Mouse (Mus musculus) heart, postnatal 4 days (tissue): ENCODE results near the gene Slc16a11. TPM values are rescaled to one million over a fixed set of nuclear protein-coding genes. Genes with fewer than 3 reads are reported as not detected.
"Not testable (repeated sequence)": the region's sequence is repeated elsewhere in the genome, so short reads cannot be mapped to it uniquely, and the experiment has no call there.

Experiments used
- DNase-seq: peaks from one replicate; pipeline ENCODE4 v3.0.0; 2021
- total RNA-seq, 2 experiments: library from RNA; stranded (reverse); gene quantifications; 2 replicates each; pipeline ENCODE4 v1.2.3; 2021

Slc16a11 gene
- under 1 TPM in 1 of 2 experiments, not detected in 1; 0.43 TPM for total RNA-seq

- DNase-seq: no peak
Observed at GRCm38 (mm10) chr11:70212423-70212822, at the start of gene Slc16a11. Slc16a11 (plus strand) TSS chr11:70212752.

DNA sequence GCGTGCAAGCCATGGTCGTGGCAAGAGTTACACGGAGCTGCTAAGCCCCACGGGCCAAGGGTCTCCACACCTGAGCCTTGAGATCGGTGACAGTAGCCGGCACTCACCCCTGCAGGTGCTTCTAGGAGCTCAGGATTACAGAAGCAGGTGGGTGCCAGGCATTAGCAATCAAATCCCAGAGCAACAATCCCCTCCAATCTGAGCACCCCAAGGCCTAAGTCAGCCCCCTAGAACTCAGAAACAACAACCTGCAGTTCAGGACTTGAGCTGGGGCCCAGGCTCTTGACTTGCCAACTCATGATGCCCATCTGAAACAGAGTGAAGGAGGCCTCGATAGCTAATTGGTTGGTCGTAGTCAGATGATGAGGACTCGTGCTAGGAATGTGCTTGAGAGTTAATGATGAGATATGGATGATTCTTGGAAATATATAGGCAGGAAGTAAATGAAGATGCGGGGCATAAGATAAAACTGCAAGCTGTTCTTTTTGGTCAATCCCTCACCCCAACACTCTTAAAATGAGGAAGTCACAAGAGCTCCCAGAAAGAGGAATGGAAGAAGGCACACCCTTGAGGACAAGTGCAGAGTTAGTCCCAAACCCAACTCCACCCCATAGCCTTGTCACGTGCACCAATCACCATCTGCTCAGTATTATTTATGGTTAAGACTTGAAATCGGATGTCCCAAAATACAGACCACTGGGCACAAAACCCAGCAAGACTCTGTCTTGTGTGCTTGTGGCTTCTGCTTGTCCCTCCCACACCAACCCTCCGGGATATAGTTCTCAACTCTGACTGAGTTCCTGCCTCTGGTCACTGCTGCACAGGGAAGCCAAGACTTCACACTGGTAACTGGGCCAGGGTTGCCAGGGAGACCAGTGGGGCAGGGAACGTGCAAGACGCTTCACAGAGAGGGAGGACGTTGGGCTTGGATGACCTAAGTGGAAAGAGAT lies 46.3 kb upstream of the Slc16a11 start:
- DNase-seq: no peak

GRCm38 (mm10) chr11:70168136-70168535 lies 44.4 kb upstream of the Slc16a11 start:
- no peak for DNase-seq

DNA sequence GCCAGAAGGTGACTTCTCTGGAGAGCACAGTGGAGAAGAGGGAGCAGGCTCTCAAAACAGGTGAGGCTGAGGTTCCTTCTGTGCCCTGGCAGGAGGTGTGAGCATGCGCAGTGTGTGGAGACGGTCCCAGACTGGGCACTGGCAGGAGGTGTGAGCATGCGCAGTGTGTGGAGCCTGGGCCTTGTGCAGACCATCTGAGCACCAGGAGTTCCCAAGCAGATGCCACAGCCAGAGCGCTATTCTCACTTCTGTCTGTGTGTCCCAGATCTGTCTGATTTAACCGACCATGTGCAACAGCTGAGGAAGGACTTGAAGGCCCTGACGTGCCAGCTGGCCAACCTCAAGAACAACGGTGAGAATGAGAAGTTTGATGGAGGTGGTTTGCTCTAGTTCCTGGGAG lies 43.1 kb upstream of the Slc16a11 start:
- not testable (repeated sequence) for DNase-seq

- DNase-seq: no peak
Observed at GRCm38 (mm10) chr11:70170291-70170690, 42.3 kb upstream of the Slc16a11 start.

- no peak for DNase-seq
Observed at GRCm38 (mm10) chr11:70171181-70171580, 41.4 kb upstream of the Slc16a11 start.

DNA sequence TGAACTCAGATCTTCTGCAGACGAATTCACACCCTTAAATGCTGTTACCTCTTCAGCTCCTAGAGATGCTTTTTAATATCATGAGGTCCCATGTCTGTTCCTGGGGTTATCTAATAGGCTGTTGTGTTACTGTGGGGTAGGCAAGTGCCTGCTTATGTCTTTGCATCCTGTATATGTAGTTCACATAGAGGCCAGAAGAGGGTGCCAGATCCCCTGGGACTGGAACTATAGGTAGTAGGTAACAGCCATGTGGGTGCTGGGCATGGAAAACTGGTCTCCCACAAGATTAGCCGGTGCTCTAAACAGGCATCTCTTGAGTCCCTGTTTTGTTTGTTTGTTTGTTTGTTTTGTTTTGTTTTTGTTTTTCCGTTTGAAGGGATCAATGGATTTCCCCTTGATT lies 40.7 kb upstream of the Slc16a11 start:
- peak; percentile 27 for DNase-seq

DNA sequence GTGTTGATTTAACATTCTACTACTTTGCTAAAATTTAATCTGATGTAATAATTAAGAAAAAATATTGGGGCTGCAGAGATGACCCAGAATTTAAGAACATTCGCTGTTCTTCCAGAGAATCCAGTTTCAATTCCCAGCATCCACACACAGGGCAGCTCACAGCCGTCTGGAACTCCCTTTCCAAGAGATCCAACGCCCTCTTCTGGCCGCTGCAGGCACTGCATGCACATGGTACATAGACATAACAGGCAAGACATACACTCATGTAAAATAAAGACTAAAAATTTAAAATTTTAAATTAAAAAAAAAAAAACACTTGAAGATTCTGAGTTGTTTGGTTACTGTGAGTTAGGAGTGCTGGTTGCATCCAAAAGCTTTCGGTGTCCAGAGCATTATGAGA lies 40.3 kb upstream of the Slc16a11 start:
- no peak for DNase-seq

- DNase-seq: no peak
Observed at GRCm38 (mm10) chr11:70174491-70174890, 38.1 kb upstream of the Slc16a11 start.

- DNase-seq: peak; percentile 24
Observed at GRCm38 (mm10) chr11:70177647-70178046, 34.9 kb upstream of the Slc16a11 start.

DNA sequence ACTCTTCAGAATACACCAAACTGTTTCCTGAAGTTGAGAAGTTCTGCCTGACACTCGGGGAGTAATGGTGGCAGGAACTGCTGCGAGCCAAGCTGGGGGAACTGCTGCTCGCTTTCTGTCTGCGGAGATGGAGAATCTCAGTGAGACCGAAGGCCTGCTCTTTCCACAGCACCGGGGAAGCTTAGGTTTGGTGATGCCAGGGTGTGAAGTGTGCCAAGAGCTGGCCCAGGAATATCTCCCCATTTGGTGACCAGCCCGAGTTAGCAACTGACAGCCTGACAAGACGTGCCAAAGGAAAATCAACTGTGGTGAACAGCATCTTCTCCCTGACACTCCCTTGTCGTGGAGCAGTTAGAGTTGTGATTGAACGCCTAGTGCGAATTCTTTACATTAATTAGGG lies 34.2 kb upstream of the Slc16a11 start:
- DNase-seq: no peak

DNA sequence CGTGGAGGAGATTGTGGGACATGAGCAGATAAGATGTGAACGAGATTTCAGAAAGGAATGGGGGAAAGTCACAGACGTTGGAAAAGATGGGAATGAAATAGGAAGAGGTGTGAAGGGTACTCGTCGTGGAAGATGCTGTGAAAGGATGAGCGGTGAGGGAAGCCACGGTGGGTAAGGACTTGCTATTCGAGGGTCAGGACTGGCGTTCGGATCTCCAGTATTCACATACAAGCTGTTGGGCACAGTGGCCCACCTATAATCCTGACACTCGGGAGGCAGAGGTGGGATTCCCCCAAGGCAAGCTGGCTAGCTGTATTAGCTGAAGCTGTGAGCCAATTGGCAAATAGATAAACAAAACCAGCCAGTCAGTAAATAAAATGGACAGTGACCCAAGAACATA lies 33.8 kb upstream of the Slc16a11 start:
- no peak for DNase-seq

- DNase-seq: peak; percentile 27
Observed at GRCm38 (mm10) chr11:70179401-70179800, 33.2 kb upstream of the Slc16a11 start.

DNA sequence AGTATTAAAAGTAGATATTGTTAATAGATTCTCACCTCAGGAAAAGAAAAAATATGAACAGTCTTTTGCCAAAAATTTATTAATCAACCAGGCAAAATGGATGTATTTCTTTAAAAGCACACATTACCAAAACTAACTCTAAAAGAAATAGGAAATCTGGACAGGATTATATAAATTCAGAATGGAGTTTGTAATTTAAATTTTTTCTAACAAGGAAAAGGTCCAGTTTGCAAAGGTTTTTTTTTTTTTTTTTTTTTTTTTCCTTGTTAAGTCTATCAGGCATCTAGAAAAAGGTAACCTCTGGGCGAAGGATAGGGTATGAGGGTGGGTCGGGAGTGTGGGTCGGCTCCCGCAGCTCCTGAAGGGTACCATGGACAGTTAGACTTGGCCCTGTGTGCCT lies 32.1 kb upstream of the Slc16a11 start:
- no peak for DNase-seq

DNA sequence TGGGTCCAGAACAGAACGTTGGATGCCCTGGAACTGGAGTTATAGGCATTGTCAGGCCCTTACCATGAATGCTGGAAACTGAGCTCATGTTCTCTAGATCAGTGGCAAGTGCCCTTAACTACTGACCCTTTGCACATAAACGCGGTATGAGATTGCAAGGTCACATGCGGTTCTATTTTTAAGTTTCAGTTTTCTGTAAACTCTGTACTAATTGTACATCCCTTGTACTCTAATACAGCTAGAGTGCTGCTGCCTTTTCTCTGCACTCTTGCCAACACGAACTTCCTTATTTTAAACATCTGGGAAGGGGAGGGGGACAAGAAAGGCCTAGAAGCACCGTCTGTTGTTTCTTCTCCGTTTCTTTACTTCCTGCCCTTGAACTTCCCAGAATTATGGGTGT lies 27.4 kb upstream of the Slc16a11 start:
- no peak for DNase-seq

DNA sequence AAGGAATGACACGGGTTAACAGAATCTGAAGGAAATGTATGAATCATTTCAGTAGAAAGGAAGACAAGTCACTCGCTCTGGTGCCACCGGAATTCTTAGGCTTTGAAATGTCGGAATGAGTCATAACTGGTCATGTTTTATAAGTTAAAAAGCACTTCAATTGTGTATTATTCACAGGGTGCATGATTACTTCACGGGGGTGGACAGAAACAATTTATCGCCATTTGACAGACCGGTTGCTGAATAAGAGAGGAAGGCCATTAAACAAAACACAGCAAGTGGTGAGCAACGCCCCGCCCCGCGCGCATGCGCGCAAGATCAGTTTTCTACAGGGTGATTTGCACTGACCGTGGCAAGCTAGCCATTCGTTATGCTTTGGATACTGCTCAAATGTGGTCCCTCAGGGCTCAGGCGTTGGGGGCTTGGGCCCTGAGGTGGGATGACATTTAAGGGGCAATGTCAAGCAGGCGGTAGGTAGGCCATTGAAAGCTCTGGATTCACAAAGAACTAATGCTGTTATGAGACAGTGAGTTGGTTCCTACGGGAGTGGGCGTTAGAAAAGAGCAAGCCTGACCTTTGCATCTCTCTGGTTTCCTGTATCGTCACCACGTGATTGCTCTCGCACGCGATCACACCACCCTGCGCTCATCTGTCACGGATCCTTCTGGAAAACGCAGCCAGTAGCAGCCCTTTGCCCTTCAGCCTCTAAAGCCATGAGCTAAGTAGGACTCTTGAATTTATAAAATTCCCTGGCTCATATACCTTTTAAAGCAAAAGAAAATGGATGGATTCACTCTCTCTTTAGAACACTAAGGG lies 23.0 kb upstream of the Slc16a11 start:
- no peak for DNase-seq

DNA sequence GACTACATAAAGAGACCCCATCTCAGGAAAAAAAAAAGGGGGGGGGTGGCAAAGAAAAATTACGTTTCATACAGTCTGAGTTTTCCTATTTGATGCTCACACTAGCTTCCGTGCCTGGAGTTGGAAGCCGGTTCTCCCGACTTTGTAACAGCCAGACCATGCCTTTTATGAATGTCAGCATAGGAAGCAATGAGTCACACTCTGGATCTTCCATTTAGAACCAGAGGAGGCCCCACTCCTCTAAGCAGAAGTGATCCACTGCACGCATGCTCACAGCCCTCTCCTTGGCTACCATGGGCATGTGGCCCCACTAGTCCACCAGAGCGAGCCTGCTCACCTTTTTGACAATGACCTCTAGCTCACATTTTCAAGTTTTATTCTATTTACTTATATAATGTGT lies 21.4 kb upstream of the Slc16a11 start:
- DNase-seq: no peak

DNA sequence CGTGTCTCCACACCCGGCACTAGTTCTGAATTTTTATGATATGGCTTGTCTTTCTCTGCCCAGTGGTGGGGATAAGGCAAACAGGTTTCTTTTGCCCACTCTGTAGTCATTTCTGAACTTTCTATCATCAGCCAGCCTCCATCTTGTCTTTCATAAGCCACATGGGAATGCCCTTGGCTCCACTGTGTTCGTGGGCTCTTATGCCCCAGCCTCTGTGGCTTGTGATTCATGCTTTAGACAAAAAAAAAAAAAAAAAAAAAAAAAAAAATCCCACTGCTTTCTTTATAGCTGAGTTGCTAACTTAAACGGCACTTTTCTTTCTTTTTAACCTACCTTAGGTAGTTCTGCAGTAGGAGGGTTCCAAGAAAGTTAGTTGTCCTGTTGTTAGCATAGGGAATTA lies 20.4 kb upstream of the Slc16a11 start:
- DNase-seq: no peak

DNA sequence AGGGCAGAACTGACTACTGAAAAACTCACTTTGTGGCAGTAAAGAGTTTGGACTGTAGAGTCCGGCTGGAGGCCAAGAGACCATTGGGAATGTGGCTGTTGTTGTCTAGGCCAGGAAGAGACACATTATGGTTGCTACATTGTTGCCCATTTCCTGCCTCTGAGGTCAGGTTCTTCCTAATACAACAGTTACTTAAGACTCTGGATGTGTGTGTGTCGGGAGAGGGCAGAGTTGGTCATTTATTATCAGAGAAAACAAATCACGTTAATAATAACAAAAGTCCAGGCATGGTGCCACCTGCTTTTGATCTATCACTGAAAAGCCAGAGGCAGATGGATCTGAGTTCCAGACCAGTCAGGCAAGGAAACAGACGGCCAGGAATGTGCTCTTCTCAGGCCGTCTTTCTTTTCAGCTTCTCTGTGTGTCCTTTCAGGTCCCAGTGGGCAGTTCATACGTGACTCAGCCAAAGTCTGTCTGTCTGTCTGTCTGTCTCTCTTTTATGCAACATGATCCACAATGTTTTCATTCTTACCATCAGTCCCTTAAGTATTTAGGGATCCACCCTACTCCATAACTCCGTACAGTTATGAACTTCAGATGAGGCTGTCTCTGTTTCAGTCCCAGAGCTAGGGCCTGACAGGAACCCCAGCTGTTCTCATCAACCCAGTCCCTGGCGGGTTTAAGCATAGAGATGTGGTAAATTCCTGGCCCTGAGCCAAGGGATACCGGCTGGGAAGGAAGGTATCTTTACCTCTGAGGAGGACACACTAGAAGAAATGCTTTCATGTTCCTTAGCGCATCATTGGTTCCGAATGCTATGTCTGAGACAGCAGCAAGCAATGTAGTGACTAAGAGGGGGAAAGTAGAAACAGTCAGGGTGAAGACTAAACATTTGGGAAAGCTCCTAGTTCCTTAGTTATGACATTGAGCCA lies 18.9 kb upstream of the Slc16a11 start:
- no peak for DNase-seq

DNA sequence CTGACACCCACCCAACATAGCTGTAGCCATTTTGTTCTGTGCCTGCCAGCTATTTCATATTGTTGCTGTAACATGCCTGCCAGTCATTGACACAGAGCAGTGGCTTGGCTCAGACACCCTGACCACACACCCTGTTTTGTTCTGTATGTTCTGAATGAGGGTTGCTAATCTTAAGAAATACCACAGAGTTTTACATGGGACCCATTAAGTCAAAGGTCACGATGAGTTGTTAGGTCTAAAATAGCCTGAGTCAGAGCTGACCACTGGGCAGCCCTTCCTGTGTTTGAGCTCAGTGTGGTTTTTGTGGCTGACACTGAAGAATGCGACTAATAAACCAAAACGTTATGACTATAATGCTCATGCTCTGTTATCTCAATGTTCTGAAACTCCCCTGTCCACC lies 14.2 kb upstream of the Slc16a11 start:
- no peak for DNase-seq

GRCm38 (mm10) chr11:70199107-70199506 lies 13.4 kb upstream of the Slc16a11 start:
- no peak for DNase-seq

DNA sequence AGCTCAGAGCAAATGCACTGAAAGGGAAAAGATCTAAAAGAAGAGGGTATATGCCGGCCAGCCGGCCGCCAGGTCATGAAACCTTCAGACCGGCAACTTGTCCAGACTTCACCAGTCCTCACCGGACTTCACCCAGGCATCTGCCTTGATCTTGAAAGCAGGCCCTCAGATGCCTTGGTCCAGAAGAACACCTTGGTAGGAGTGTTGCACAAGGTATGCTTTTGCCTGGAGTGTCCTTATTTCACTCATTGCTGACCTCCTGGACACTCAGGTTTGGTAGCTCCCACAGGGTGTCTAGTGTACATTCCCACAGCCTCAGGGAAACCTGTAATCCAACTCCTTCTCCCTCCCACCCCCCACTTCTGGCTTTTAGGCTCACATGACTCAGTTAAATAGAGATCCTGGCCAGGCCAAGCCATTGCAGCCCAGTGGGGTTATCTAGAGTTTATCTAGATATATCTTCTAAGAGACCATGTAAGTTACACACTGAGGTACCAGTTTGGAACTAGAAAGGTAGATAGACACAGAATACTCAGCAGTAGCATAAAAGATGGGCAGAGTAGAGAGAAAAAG lies 12.4 kb upstream of the Slc16a11 start:
- no peak for DNase-seq
